Mouse (Mus musculus) gastrocnemius, postnatal 4 days (tissue): ENCODE data around the gene Vcam1. TPM values are rescaled to one million over a fixed set of nuclear protein-coding genes. Genes with fewer than 3 reads are reported as not detected.

ENCODE experiments used
- DNase-seq, 2 experiments: peaks; one replicate each; pipeline ENCODE4 v3.0.0; 2021 to 2022; ENCODE audit warnings: low spot score in 2 of 2, mixed read lengths in 2 of 2
- long read RNA-seq, 2 experiments: library from polyadenylated mRNA; stranded (forward); transcript quantifications; one replicate each; pipeline ENCODE4 v2.0.0; 2021
- total RNA-seq, 2 experiments: library from RNA; stranded (reverse); gene quantifications; 2 replicates each; pipeline ENCODE4 v1.2.3; 2021

Vcam1 gene
- total RNA-seq: 10 to 100 TPM; 20.4 to 21.9 TPM
- long read RNA-seq, experiment 1, transcript Vcam1-201 (9 exons, 3,469 nt): major isoform, 16 of 25 reads
- long read RNA-seq, experiment 1, partial matches to known transcripts: 7 of 25 reads
- long read RNA-seq, experiment 1, other reads (novel, unspliced or antisense): 1 of 25 reads
- long read RNA-seq, experiment 2, transcript Vcam1-201 (9 exons, 3,469 nt): major isoform, 27 of 35 reads
- long read RNA-seq, experiment 2, partial matches to known transcripts: 5 of 35 reads
- long read RNA-seq, experiment 2, other reads (novel, unspliced or antisense): 1 of 35 reads

GRCm38 (mm10) chr3:116129259-116129738, at the start of gene Vcam1:
Gene Vcam1 (minus strand): TSS chr3:116129688.
- DNase-seq: peak in 1 of 2 experiments; percentile 58

GRCm38 (mm10) chr3:116175106-116175505, 45.6 kb upstream of the Vcam1 start:
- no peak for DNase-seq

GRCm38 (mm10) chr3:116171461-116171860, 42.0 kb upstream of the Vcam1 start:
- DNase-seq: no peak

- no peak for DNase-seq
Observed at GRCm38 (mm10) chr3:116168056-116168455, 38.6 kb upstream of the Vcam1 start.

GRCm38 (mm10) chr3:116166296-116166695, 36.8 kb upstream of the Vcam1 start:
- no peak for DNase-seq

- DNase-seq: no peak
Observed at GRCm38 (mm10) chr3:116165030-116165429, 35.5 kb upstream of the Vcam1 start.

GRCm38 (mm10) chr3:116163517-116163916, 34.0 kb upstream of the Vcam1 start:
- DNase-seq: no peak

GRCm38 (mm10) chr3:116162097-116162666, 32.7 kb upstream of the Vcam1 start:
- DNase-seq: no peak

- no peak for DNase-seq
Observed at GRCm38 (mm10) chr3:116159376-116159775, 29.9 kb upstream of the Vcam1 start.

GRCm38 (mm10) chr3:116157447-116157990, 28.0 kb upstream of the Vcam1 start:
- no peak for DNase-seq

GRCm38 (mm10) chr3:116150056-116150632, 20.7 kb upstream of the Vcam1 start:
- DNase-seq: no peak

- DNase-seq: no peak
Observed at GRCm38 (mm10) chr3:116149096-116149495, 19.6 kb upstream of the Vcam1 start.

- no peak for DNase-seq
Observed at GRCm38 (mm10) chr3:116148676-116149075, 19.2 kb upstream of the Vcam1 start.

- no peak for DNase-seq
Observed at GRCm38 (mm10) chr3:116141226-116141625, 11.7 kb upstream of the Vcam1 start.

- DNase-seq: no peak
Observed at GRCm38 (mm10) chr3:116139000-116139399, 9.5 kb upstream of the Vcam1 start.

- DNase-seq: no peak
Observed at GRCm38 (mm10) chr3:116138081-116138480, 8.6 kb upstream of the Vcam1 start.

- no peak for DNase-seq
Observed at GRCm38 (mm10) chr3:116133363-116133762, 3.9 kb upstream of the Vcam1 start.

- no peak for DNase-seq
Observed at GRCm38 (mm10) chr3:116130711-116131110, 1.2 kb upstream of the Vcam1 start.

- DNase-seq: no peak
Observed at GRCm38 (mm10) chr3:116129841-116130595, 530 bp upstream of the Vcam1 start.

GRCm38 (mm10) chr3:116128311-116129204, 930 bp downstream of the Vcam1 start:
- DNase-seq: no peak
